Mouse (Mus musculus): ENCODE measurements around the gene Rpl7l1.

DNA sequence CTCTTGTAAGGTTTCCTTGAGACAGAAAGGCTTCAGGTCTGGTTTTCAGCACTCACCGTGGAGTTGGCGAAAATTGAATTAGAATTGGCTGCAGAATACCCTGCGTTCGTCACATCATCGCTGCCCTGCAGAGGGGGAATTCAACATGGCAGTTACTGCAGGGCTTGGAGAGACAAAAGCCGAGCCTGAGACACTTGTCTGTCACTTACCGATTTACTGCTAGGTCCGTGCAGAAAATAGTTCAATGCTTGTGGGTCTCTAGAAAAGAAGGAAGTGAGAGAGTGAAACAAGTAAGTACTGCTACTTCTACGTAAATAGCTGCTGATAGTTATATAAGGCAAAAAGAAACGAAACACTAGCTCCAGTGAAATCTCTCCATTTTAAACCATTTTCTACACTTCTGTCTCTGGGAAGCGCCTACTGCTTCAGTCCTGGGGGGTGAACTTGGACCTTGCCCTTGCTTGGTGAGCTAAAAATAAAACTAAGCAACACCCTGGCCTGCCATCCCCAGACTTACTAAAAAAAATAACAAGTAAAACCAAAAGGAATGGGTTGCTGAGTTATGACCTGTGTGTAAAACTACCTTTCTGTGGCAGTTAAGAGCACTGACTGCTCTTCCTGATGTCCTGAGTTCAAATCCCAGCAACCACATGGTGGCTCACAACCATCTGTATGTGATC lies 47.5 kb upstream of the Rpl7l1 start:
- TF ChIP-seq CTCF (conservative IDR thresholded peaks at IDR 0.05; ENCODE audit: low read length) = no peak
- TF ChIP-seq POU5F1 (IDR thresholded peaks at IDR 0.05; ENCODE audit: borderline replicate concordance, low read length) = no peak

Data from E14TG2a.4 (cell line).